Mouse (Mus musculus) kidney, embryonic 14.5 days (tissue): Measurements from ENCODE around the gene Rras2. TPM values are rescaled to one million over a fixed set of nuclear protein-coding genes. Genes with fewer than 3 reads are reported as not detected.

Experiments used
- ATAC-seq: fragments of 200-750 bp; cut with Nextera tagmentation; 2 replicates; pipeline ENCODE4 v1.8.0; 2017; ENCODE audit warnings: moderate number of reproducible peaks, mild to moderate bottlenecking, moderate TSS enrichment, moderate library complexity; ENCODE audit not compliant: low FRiP score, low TSS enrichment
- H3K27ac ChIP-seq: fragments of 300-500 bp; sonication (generic); 2 replicates; pipeline ENCODE4 v1.5.1; 2014; ENCODE audit warnings: low read depth, mild to moderate bottlenecking, low read length, moderate library complexity, mixed read lengths
- H3K27me3 ChIP-seq: fragments of 300-500 bp; sonication (generic); 2 replicates; pipeline ENCODE4 v1.6.1; 2014; ENCODE audit warnings: mild to moderate bottlenecking, low read length; ENCODE audit not compliant: control insufficient read depth, insufficient read depth
- H3K36me3 ChIP-seq: fragments of 300-500 bp; sonication (generic); 2 replicates; pipeline ENCODE4 v1.6.1; 2014; ENCODE audit warnings: low read length, mixed read lengths; ENCODE audit not compliant: control insufficient read depth, insufficient read depth
- H3K4me1 ChIP-seq: fragments of 300-500 bp; sonication (generic); 2 replicates; pipeline ENCODE4 v1.6.1; 2014; ENCODE audit warnings: low read length, mixed read lengths; ENCODE audit not compliant: control insufficient read depth, insufficient read depth
- H3K4me2 ChIP-seq: fragments of 300-500 bp; sonication (generic); replicated peaks from 2 replicates; pipeline ENCODE4 v1.6.1; 2014; ENCODE audit warnings: low read depth, mild to moderate bottlenecking, low read length
- H3K4me3 ChIP-seq: fragments of 300-500 bp; sonication (generic); 2 replicates; pipeline ENCODE4 v1.5.1; 2014; ENCODE audit warnings: mild to moderate bottlenecking, low read length
- H3K9ac ChIP-seq: fragments of 300-500 bp; sonication (generic); 2 replicates; pipeline ENCODE4 v1.6.1; 2014; ENCODE audit warnings: low read depth, mild to moderate bottlenecking, low read length, moderate library complexity
- H3K9me3 ChIP-seq: fragments of 300-500 bp; sonication (generic); 2 replicates; pipeline ENCODE4 v1.6.1; 2016; ENCODE audit warnings: low read length; ENCODE audit not compliant: control insufficient read depth
- WGBS: fragments of 180-500 bp; shearing (Covaris S2); extraction: QIAGEN DNeasy Blood & Tissue Kit; methylation state at CpG from one replicate; pipeline ENCODE4 v1.1.7; 2014; 5-methylcytosine and 5-hydroxymethylcytosine counted together
- polyA plus RNA-seq: library from polyadenylated mRNA; unstranded; fragments of >200 nt; fragmentation: Nextera tagmentation; extraction: Ambion mirVana; gene quantifications from 2 replicates; pipeline ENCODE4 v1.2.1, GENCODE M21; 2014

The Rras2 gene
- polyA plus RNA-seq, 1 experiment from 2014 or later: 46.4 TPM

DNA sequence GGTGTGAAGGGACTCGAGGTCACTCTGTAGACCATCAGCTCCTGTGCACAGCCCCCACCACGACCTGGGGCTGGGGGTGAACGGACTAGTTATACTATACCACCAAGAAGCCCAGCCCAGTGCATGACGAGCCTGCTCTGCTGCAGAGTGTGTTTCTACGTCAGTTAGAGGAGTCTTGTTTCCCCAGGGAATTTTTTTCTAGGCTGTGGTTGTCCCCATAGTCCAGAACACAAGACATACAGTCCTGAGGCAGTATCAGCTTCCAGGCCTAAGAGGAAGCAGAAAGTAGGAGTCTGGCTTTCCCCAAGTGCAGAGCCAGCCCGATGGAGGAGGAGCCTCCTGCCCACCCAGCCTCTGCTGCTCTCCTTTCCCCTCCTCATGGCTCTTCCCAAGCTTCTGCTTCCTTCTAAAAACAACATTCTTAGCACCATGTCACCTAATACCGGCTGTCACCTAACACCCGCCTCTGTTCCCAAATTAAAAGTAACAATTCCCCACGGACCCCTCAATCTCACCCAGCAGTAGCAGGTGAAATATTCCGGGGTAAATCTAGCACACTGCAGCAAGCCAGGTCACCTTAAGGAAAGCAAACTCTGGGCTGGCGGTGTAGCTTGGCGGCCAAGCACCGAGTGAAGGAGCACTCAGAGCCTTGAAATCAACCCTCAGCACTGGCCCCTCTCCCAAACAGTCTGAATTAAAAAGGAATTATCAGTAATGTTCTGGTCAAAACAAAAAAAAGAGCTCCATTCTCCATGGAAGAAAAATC is 45.5 kb downstream of the Rras2 start:
- ATAC-seq: peak; percentile 90
- peak overlapping the region; percentile 31 for H3K9ac ChIP-seq
- peak overlapping the region; percentile 69; the same call in 1 of the 2 replicates for H3K27ac ChIP-seq
- no peak overlapping the region for H3K4me3 ChIP-seq
- H3K4me2 ChIP-seq: peak overlapping the region; percentile 11; the same call in 1 of the 2 replicates
- no peaks in the 10 kb centered on the region for H3K27me3 ChIP-seq
- H3K9me3 ChIP-seq: no peaks in the 10 kb centered on the region
- H3K36me3 ChIP-seq: no peaks in the 10 kb centered on the region
- 6% methylated on average over 13 of the region's 13 CpGs for WGBS
- H3K4me1 ChIP-seq: peaks cover 21% of the 10 kb centered on the region

DNA sequence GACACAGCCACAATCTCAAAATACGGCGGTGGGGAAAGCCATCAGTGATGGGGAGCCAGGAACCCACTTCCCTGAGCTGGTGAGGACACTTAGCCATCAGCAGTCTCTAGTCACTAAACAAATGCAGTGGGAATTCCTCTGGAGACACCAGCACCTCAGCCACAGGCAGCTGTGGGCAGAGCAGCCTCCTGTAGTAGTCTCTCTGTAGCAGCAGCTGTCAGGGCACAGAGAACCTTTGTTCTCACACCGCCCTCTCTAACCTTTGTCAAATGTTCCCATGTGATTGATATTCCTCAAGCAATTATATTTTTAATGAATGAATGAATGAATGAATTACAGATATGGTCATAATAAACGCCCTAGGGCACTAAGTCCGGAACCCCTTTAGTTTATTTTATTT is 46.2 kb downstream of the Rras2 start:
- H3K9ac ChIP-seq: peak overlapping the region; percentile 31; the same call in 1 of the 2 replicates
- peak overlapping the region; percentile 69; the same call in 1 of the 2 replicates for H3K27ac ChIP-seq
- no peaks in the 10 kb centered on the region for H3K36me3 ChIP-seq
- H3K4me1 ChIP-seq: peaks cover 23% of the 10 kb centered on the region
- H3K9me3 ChIP-seq: no peaks in the 10 kb centered on the region
- ATAC-seq: no peak
- no peaks in the 10 kb centered on the region for H3K27me3 ChIP-seq
- peak overlapping the region; percentile 11; the same call in 1 of the 2 replicates for H3K4me2 ChIP-seq
- 60% methylated on average over 5 of the region's 5 CpGs for WGBS
- no peak overlapping the region for H3K4me3 ChIP-seq

DNA sequence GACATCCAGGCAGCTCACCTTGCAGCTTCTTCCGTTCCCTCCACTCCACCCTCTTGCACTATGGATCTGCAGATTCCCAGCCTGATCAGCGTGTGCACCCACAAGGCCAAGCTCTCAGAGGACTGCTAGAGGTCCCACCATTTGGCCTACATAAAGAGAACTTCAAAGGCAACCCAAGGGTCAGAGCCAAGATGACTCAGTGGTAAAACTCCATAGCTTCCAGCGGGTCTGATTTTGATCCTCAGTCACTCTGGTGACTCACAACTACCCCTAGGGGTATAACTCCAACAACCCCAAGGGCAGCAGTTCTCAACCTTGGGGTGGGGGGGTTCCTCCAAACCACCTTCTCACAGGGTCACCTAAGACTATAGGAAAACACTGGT is 47.1 kb downstream of the Rras2 start:
- no peak overlapping the region for H3K4me2 ChIP-seq
- whole genome bisulfite sequencing: 47% methylated on average over 3 of the region's 3 CpGs

GRCm38 (mm10) chr7:114069726-114070457 is 47.7 kb downstream of the Rras2 start:
- Histone ChIP-seq H3K4me1 (peaks cover 36% of the 10 kb centered on the region), H3K4me3 (no peak overlapping the region), H3K27ac (no peak overlapping the region), H3K9ac (no peak overlapping the region), H3K4me2 (no peak overlapping the region), H3K9me3 (no peaks in the 10 kb centered on the region), H3K36me3 (no peaks in the 10 kb centered on the region), H3K27me3 (no peaks in the 10 kb centered on the region)
- ATAC-seq: no peak
- 79% methylated on average over 11 of the region's 11 CpGs for WGBS

More for the DNA sequence above, 47.1 kb downstream of the Rras2 start:
- no peaks in the 10 kb centered on the region for H3K27me3 ChIP-seq
- peaks cover 32% of the 10 kb centered on the region for H3K4me1 ChIP-seq
- H3K9me3 ChIP-seq: no peaks in the 10 kb centered on the region
- no peak overlapping the region for H3K9ac ChIP-seq
- no peak overlapping the region for H3K4me3 ChIP-seq
- no peak overlapping the region for H3K27ac ChIP-seq
- no peak for ATAC-seq
- no peaks in the 10 kb centered on the region for H3K36me3 ChIP-seq

DNA sequence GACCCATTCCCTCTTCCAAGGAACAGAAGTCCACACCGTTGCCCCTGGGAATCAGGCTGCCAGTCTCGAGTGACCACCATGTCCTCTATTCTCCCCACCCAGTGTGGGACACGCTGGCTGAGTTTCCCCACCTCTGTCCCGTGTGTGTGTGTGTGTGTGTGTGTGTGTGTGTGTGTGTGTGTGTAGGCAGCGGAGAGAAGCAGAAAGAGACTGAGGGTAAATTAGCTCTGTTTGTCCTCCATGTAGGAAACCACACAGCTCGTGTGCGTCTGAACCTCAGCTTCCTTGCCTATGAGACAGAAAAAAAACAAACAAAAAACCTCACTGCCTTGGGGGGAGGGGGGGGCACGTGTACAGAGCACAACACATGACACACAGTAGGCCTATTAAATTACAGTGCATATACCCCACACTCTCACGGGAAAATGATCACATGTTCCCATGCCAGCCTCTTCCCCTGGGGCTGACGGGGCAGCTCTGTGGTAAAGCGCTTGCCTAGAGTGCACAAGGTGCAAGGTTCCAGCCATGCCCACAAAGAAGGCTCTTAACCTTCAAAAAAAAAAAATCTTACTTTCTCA is 48.5 kb downstream of the Rras2 start:
- H3K9me3 ChIP-seq: no peaks in the 10 kb centered on the region
- H3K9ac ChIP-seq: no peak overlapping the region
- no peak overlapping the region for H3K4me2 ChIP-seq
- no peak overlapping the region for H3K4me3 ChIP-seq
- H3K27me3 ChIP-seq: no peaks in the 10 kb centered on the region
- no peak for ATAC-seq
- no peak overlapping the region for H3K27ac ChIP-seq
- 64% methylated on average over 11 of the region's 11 CpGs for WGBS
- peaks cover 36% of the 10 kb centered on the region for H3K4me1 ChIP-seq
- no peaks in the 10 kb centered on the region for H3K36me3 ChIP-seq

DNA sequence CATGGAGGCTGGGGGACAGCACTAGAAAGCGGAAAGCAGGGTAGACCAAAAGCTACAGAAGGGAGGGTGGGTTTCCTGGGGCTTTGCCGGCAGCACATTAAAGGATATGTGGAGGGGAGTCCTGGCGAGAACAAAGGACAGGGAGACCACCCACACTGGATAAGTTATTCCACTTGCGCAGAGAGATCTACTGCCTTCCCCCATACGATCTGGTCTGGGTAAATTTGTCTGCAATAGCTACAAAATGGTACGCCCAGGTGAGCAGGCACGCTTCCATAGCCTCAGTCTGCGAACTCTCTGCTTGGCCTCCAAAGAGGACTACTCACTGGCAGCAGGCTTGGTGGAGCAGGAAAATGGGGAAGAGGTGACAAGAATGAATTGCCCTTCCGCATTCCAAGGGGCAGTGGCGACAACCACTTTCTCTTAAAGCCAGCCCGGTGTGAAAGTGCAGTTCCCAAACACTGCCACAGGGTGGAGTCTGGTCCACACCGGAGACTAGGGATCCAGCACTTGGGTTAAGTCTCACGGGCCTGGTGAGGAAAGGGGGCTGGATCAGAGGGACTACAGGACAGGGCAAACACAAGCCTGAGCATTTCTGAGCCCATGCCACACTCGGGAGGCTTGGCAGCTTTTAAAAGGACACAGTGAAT is 50.9 kb downstream of the Rras2 start:
- Histone ChIP-seq H3K36me3 (no peaks in the 10 kb centered on the region), H3K27me3 (no peaks in the 10 kb centered on the region), H3K9ac (no peak overlapping the region), H3K4me3 (peak overlapping the region; percentile 19), H3K27ac (peak overlapping the region; percentile 47; the same call in 1 of the 2 replicates), H3K4me2 (peak overlapping the region; percentile 37), H3K4me1 (peaks cover 24% of the 10 kb centered on the region), H3K9me3 (no peaks in the 10 kb centered on the region)
- peak; percentile 85 for ATAC-seq
- WGBS: 4% methylated on average over 14 of the region's 14 CpGs

- Histone ChIP-seq H3K27ac (peak overlapping the region; percentile 47; the same call in 1 of the 2 replicates), H3K4me1 (peaks cover 19% of the 10 kb centered on the region), H3K27me3 (no peaks in the 10 kb centered on the region), H3K36me3 (no peaks in the 10 kb centered on the region), H3K4me2 (no peak overlapping the region), H3K9me3 (no peaks in the 10 kb centered on the region), H3K9ac (no peak overlapping the region), H3K4me3 (no peak overlapping the region)
- 34% methylated on average over 11 of the region's 11 CpGs for WGBS
- peak; percentile 48 for ATAC-seq
Observed at GRCm38 (mm10) chr7:114065407-114066185, 52.0 kb downstream of the Rras2 start.

- Histone ChIP-seq H3K9ac (no peak overlapping the region), H3K27ac (no peak overlapping the region), H3K4me3 (no peak overlapping the region), H3K9me3 (no peaks in the 10 kb centered on the region), H3K27me3 (no peaks in the 10 kb centered on the region), H3K36me3 (no peaks in the 10 kb centered on the region), H3K4me2 (no peak overlapping the region), H3K4me1 (peaks cover 15% of the 10 kb centered on the region)
- 84% methylated on average over 6 of the region's 6 CpGs for WGBS
- ATAC-seq: no peak
Observed at GRCm38 (mm10) chr7:114063966-114064365, 53.6 kb downstream of the Rras2 start.
